Mouse (Mus musculus): ENCODE measurements around the gene Sulf2.

Sulf2 gene

DNA sequence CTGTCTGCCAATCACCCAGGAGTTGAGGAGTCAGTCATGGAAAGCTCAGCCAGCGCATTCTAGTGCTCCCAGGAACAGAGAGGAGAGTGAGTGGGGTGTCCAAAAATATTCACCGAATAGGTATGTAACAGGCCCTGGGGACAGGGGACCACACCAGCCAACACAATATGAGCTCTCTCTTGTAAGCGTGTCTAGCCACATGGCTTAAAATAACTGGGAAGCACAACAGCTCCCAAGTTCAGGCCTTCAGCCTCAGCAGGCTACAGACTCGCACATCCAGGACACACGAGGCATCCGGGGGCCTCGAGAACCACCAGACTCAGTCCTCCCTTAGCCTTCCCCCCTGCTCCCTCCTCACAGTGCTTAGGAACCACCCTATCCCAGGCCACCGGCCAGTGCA is 6.0 kb downstream of the Sulf2 start:
- no peak for DNase-seq (ENCODE audit: low spot score)

DNA sequence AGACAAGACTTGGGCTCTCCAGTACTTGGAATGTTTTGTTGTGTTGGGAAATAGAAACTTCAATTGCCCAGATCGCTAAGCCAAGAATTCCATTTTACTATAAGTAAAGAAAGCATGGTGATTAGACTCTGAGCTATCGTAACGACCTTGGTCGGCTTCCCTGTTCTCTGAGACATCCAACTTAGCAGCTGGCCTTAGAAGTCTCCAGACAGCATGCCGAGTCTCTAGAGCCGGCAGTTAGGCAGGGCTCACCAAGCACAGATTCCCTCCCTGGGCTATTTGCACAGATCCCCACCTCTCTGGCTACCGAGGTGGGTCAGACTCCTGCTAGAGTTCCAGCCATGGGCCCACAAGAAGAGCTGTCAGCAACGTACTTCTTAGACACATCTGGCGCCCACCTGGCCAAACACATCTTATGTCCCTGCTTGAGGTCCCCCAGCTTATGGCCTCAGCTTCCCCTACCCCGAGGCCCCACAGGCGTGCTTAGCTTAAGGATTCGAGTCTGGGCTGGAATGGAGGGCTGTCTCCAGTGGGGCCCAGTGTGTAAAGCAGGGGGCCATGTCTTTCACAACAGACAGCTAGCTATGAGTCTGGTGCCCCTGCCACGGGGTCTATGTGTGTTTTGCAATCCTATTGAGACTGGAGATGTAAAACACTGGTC is 6.7 kb downstream of the Sulf2 start:
- DNase-seq (ENCODE audit: low spot score) = no peak

DNA sequence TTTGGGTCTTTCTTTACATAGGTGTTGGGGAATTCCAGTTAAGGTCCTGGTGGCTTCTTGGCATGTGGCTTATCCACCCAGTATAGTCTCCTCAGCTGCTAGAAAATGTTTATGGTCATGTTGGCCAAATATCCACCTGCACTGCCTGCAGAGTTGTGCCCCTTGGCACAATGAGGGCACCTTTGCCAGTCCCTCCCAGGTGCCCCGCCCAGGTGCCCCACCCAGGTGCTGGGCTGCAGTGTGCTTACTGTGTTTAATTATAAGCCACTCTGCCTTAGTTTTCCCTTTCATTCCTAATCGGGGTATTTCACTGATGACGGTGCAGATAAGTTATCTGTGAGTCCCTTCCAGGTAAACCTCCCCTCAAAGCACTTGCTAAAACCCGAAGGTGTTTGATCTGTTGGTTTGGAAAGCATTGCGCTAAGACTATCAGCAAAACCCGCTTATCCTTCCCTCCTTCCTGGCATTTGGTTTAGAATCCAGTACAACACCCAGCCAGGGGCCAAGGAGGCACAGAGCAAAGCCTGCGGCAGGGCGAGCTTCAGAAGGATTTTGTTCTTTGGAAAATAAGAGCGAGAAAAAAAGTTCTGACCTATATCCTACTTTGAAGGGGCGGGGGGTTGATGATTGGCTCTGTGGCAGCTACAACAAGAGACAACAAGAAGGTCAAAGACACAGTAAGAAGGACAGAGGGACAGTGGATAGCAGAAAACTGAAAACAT is 7.4 kb downstream of the Sulf2 start:
- no peak for DNase-seq (ENCODE audit: low spot score)

DNA sequence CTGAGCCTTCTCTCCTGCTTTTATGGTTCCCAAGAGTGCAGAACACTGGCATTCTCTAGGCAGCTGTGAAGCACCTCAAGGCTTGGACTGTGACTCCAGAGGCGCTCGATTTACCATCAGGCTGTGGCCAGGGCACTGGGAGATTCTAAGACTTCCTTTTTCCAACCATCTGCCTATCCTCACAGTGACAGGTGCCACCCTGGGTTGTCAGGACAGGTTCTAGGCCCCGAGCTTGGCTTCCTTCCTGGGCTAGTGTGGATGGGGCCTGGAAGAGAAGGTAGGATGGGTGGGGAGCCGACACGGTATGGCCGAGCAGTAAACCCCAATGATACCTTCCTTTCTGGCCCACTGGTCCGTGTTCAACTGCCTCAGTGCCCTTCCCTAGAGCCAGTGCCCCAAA is 9.0 kb downstream of the Sulf2 start:
- no peak for DNase-seq (ENCODE audit: low spot score)

DNA sequence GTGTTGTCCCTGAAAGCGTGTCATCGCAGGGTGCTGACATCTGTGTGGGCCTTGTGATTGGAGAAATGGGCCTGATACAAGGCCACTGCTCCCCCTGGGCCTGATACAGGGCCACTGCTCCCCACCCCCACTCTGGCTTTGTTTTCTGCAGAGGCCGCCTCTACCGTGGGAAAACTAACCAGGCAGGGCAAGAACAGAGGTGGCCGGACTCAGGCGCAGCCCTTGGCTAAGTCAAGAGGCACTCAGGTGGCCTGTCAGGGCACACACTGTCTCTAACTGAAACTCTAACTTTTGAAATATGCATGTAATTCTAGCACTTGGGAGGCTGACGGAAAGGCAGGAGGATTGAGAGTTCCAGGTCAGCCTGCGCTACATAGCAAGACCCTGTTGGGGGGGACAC is 10.4 kb downstream of the Sulf2 start:
- DNase-seq (ENCODE audit: low spot score) = no peak

DNA sequence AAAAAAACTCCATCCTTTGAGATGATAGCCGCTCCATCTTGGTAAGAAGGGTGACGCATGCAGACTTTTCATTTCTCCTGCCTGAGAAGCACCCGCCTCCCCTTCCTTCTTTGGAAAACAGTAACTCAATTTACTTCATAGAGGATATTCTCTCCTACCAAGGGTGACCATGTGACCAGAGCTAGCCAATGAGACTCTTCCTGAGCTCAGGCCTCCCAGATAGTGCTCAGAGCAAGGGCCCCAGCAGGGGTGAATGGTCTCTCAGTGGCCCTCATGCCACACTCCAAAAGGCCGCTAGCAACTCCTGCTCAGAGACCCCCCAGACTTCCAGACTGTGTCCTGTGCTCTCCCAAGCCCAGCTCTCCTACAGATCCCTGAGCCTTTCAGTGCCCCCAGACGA is 11.6 kb downstream of the Sulf2 start:
- no peak for DNase-seq (ENCODE audit: low spot score)

DNA sequence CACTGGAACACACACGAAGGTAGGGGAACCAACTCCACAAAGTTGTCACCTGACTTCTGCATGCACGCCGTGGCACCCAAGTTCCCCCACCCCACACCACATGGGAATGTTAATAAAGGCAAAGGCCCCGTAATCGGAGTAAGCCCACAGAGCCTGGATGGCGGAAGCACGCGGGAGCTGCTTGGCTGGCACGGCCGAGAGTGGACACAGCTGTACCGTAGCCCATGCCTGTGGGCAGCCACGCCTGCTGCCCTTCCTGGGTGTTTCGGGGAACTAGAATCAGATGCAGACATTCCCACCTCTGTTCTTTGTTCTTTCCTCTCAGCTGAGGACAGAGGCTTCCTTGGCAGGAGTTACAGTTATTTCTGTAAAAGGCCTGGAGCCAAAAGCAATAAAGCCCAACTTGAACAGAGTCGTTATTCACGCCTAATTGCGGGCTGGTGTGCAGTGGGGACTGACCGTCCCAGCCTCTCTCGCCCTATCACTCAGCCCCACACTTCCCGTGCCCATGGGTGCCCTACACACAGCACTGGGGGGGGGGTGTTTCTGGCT is 12.8 kb downstream of the Sulf2 start:
- no peak for DNase-seq (ENCODE audit: low spot score)

DNA sequence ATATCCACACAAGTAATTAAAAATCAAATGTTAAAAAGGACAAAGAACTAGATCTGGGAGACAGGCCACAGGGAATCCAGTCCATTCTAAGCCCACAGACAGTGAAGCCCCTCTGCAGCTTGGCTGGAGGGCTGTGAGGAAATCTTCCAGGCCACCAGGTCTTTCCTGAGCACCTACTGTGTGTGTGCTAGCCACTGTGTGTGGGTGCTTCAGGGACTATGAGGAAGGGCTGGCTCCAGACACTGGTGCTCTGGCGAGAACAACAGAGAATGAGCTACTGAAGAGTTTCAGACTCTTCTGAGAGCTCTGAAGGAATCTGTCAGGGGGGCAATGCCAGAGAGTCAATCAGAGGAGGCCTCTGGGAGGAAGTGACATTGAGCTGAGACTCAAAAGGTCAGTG is 13.6 kb downstream of the Sulf2 start:
- no peak for DNase-seq (ENCODE audit: low spot score)

DNA sequence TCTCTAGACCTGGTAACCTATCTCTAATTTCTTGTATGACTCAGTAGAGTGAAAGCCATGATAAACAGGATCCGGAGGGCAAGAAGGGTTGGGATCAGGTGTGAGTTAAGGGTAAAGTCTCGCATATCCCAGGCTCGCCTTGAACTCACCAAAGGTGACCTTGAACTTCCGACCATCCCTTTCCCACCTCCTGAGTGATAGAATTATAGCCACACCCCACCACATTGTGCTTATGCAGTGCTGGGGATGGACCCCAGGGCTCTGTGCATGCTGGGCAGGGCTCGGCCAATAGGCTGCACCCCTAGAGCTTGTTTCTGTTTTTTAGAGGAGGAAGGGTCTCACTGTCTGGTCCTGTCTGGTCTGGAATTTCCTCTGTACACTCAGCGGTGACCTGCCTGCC is 14.4 kb downstream of the Sulf2 start:
- no peak for DNase-seq (ENCODE audit: low spot score)

DNA sequence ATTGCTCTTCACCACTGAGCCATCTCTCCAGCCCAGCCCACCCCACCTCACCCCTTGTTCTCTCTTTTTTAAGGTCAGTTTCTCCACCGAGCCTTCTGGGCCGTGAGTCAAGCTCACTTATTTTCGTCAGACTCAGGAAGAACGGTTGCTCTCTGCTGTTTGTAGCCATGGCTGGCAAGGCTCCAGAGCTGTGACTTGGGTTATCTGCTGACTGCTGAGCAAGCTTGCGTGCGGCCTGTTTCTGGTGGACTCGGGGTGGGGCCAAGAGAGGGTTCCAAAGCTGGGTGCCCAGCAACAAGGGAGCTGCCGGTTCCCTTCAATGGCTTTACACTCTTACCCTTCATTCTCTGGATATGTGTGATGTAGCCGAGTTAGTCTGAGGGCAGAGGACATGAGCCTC is 15.0 kb downstream of the Sulf2 start:
- DNase-seq (ENCODE audit: low spot score) = peak; percentile 81

DNA sequence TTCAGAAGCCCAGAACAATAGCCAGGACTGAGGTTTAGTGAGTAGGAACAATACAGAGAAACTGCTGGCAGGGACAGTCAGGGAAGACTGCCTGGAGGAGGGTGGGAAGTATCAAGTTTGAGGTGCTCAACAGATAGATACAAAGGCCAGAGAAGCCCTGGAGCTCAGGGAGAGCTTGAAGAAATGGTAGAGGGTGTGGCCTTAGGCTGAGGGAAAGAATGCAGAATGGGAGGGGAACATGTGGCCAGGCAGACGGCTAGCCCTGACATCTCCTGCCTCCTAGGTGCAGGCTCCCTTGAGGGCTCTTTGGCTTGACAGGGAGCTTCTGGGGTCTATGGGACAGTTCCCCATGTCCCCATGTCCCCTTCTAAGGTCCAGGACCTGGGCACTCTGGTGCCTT is 17.2 kb downstream of the Sulf2 start:
- DNase-seq (ENCODE audit: low spot score) = no peak

DNA sequence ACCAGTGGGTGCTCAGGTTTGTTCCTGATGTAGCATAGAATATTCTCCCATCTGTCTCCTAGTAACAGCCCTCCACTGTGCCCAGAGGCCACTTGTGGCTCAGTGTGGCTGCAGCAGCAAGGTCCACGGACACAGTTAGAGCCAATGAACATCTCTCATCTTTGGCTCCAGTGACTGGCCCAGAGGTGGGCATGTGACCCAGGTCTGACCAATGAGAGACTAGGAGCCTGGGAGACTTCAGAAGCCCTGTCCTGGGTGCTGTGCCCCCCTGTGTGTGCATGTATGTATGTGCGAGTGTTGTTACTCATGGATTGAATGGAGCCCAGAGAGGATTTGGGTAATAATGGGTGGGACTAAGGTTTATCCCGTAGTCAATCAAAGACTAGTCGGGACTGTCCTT is 18.0 kb downstream of the Sulf2 start:
- no peak for DNase-seq (ENCODE audit: low spot score)

DNA sequence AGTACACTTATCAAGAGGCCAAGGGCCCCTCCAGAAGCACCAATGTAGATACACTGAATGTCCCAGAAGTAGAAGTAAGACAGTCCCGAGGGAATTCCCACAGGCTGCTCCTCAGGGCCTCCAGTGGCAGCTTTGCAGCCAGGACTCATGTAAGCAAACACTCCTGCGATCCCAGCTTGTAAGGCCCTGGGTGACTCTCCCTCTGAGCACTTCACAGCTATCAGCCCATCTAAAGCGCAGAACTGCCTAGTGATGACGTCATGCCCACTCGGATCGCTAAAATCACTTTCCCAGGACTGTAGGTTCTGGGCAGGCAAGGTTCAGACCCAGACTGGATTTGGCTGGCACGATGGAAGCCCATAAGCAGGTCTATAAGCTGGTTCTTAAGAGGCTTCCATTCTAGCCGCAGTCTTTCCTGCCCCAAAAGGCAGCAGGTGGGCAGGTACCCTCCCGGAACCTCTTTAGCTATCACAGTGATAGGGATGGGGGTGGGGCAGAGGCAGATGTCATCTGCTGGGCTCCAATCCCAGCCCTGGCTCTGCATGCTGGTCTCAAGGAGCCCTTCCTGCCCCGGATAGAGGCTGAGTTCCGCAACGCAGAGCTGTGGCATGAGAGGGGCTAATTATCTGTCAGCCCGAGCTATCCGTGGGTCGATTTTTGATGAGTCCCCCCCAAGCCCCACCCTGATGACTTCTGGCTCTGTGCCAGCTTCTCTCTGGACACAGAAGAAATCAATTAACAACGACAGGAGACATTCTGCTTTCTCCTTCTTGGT is 19.6 kb downstream of the Sulf2 start:
- peak; percentile 49 for DNase-seq (ENCODE audit: low spot score)

DNA sequence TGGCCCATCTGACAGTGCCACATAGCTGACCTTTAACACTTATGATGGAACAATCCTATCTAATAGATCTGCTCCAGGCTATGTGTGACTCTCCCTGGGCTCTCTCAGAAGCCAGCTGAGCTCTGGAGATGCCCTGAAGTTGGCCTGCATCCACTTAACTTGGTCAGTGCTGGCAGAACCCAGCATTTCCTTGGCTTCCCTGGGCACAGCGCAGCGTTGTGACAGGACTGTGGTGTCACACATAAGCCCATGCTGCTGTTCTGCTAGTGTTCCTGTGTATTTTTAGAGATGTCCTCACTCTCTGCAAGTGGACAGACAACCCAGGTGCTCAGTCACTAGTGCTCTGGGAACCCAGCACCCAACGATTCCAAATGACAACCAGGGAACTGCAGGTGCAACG is 26.7 kb downstream of the Sulf2 start:
- DNase-seq (ENCODE audit: low spot score) = no peak

DNA sequence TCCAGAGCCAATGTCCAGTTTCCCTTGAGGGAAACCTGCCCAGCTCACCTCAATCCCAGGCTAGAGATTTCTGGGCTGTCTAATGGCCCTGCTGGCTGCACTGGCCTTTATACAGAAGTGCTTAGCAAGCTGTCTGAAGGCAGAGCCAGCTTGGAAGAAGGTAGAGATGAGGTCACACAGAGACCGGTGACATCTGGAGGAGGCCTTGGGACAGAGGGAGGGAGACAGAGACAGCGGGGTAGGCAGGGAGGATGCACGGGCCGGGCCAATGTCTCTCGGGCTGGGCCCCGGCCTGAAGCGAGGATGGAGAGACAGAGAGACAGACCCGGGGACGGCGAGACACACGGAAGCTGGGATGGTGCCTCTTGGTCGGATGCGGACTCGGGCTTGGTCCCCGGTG is 27.4 kb downstream of the Sulf2 start:
- no peak for DNase-seq (ENCODE audit: low spot score)

DNA sequence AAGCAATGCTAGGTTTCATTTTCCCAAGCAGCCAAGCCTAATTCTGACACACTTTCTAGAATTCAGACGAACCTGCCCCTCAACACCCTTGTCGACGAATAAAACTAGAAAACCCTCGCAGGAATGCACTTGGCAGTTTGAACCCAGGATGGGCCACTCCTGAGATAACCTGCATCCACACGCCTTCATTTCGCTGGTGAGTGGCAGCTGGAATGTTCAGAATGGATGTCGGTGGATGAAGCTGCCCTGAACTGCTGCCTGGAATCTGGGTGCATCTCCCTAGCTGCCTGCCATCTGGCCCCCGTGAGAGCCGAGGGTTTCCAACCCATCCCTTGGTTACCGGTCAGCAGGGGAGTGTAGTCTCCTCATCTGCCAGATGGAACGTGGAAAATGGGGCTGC is 29.1 kb downstream of the Sulf2 start:
- DNase-seq (ENCODE audit: low spot score) = no peak

DNA sequence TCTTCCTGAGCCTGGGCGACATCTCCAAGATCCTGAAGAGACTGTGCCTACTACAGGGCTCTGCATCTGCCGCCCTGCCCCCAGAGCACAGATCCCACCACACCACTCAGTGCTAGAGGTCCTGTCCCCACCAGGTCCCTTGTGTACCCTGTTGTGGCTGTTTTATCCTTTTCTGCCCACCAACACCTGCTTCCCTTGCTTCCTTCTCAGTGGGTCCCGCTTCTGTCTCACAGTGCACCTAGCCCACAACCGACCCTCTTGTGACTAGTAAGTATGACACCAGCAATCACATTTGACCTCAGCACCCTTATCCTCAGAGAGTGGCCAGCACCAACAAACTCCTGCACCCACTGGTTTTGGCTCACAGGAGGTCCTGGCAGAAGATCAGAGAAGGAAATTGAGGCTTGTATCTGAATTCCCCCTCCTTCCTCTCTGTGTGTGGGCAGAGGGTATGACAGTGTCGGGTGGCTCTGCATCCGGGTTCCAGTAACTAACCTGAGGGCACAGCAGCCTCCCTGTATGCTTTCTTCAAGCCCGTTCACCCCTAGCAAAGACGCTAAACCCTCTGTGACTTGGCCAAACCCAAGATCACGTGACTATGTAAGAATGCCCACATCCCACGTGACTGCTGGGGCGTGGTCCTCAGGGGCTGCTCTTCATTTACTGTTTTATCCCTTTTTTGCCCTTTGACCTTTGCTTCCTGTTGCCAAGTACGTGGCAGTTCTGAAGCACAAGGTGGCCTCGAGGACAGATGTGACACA is 29.8 kb downstream of the Sulf2 start:
- no peak for DNase-seq (ENCODE audit: low spot score)

DNA sequence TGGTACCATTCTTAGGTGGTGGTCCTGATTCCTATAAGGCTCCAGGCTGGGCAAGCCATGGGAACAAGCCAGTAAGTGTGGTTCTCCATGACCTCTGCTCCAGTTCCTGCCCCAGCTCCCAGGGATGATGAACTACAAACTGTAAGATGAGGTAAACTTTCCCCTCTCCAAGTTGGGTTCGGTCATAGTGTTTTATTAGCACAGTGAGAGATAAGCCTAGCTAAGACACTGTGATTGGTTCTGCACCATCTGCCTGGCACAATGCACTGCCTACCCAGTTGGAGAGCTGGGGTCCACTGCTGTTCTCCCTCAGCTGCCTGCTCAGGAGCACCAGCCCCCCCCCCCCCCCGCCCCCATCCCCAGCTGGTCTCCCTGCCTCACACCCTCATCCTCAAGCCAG is 30.4 kb downstream of the Sulf2 start:
- DNase-seq (ENCODE audit: low spot score) = no peak

DNA sequence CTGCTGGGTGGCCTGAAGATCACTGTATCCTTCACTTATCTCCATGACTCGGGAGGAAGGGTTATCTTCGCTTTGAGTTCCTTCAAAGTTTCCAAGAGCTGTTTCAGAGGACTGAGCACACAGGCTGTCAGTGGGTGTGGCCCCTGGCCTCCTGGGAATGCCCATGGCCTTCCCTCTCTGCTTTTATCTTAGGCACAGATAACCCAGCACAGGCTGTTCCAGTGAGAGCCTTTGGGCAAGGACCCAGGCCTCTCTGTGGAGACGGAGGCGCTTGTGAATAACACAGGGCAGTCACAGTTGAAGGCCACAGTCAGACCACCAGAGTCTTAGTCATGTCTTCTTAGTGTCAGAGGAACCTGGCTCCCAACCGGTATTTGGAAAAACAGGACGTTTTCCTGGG is 32.7 kb downstream of the Sulf2 start:
- DNase-seq (ENCODE audit: low spot score) = peak; percentile 87

DNA sequence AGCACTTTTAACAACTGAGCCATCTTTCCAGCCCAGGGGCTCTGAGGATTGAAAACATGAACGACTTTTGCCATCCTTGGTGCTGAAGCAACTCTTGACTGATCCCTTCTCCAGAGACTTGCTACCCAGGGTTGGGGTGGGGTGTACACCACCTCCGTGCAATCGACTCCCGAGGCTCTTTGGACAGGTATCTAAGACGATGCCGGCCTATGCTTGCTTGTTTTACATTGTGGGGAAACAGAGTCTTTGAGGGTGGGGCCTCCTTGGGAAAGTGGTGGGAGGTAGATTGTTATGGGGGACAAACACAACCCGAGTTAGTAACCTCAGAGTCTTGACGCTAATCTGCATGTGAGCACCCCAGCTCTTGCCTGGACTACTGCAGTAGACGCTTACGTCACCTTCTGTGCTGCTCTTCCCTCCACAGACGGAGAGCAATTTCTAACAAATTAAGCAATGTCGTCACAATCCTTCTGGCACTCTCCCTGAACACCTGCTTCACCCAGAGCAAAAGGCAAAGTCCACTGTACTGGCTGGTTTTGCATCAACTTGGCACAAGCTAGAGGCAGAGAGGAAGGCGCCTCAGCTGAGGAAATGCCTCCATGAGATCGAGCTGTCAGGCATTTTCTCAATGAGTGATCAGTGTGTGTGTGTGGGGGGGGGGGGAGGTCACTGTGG is 33.6 kb downstream of the Sulf2 start:
- no peak for DNase-seq (ENCODE audit: low spot score)

DNA sequence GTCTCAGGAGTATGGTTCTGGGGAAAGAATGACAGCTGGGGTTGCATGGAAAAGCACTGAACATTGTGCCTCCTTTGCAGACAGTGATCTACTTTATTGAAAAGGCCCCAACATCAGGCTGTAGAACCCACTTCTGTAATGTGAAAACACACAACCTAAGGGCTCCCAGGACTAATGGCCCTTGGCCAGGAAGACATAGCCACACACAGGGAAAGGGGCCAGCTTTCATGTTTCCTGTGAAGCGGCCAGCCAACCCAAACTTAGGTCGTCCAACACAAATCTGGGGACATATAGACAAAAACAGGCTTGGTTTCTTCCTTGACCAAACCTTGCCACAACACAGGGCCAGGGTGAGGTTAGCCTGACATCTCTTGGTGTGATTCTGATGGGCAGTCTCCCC is 35.5 kb downstream of the Sulf2 start:
- no peak for DNase-seq (ENCODE audit: low spot score)

DNA sequence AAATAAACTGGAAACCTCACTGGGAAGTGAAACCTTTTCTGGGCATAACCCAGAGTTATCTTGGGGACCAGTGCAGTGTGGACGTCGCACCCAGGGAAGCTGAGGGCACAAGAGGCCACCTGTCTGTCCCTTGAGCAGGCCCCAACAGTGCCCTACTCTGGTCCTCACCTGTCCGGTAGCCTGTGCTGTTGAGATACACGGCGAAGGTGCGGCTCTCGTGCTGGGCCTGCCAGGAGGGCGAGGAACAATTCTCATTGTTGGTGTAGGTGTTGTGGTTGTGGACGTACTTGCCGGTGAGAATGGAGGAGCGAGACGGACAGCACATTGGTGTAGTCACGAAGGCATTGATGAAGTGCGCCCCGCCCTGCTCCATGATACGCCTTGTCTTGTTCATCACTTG is 38.8 kb downstream of the Sulf2 start:
- DNase-seq (ENCODE audit: low spot score) = no peak

Data from testis, postnatal 10 days (tissue).